Mouse (Mus musculus) lung, adult 2 months (tissue): ENCODE results near the gene Hexim2.

ENCODE experiments used
- CTCF ChIP-seq: fragments of 200-500 bp; IDR thresholded peaks from 2 replicates; pipeline ENCODE4 v1.5.1; 2011; ENCODE audit warnings: mild to moderate bottlenecking, low read length, control low read depth; ENCODE audit not compliant: insufficient read depth
- POLR2A ChIP-seq: fragments of 200-500 bp; IDR thresholded peaks from 2 replicates; pipeline ENCODE4 v1.6.1; 2011; ENCODE audit warnings: low read depth, mild to moderate bottlenecking, control low read depth, low read length, borderline replicate concordance; ENCODE audit errors: extremely low read depth

GRCm38 (mm10) chr11:103115163-103116007 lies 16.8 kb upstream of the Hexim2 start:
- TF ChIP-seq CTCF: no peak
- TF ChIP-seq POLR2A: peak; percentile 92; the same call in 1 of the 2 replicates
